Mouse (Mus musculus) intestine, embryonic 14.5 days (tissue): ENCODE measurements around the gene Spag17. TPM values are rescaled to one million over a fixed set of nuclear protein-coding genes. Genes with fewer than 3 reads are reported as not detected.
A peak's percentile ranks its signal among the peaks of the same experiment; 100 is the strongest.

Source experiments
- ATAC-seq: fragments of 200-750 bp; cut with Nextera tagmentation; replicated peaks from 2 replicates; pipeline ENCODE4 v1.8.0; 2017; ENCODE audit warnings: low read depth, moderate number of reproducible peaks, moderate TSS enrichment, moderate library complexity; ENCODE audit not compliant: low FRiP score, low TSS enrichment
- DNase-seq: peaks from one replicate; pipeline ENCODE4 v3.0.0-alpha.2; 2018; ENCODE audit warnings: low spot score
- H3K27ac ChIP-seq: fragments of 300-500 bp; sonication (generic); 2 replicates; pipeline ENCODE4 v1.5.1; 2014; ENCODE audit warnings: low read depth, mild to moderate bottlenecking, control low read depth
- H3K27me3 ChIP-seq: fragments of 300-500 bp; sonication (generic); replicated peaks from 2 replicates; pipeline ENCODE4 v1.6.1; 2014; ENCODE audit warnings: low read length, control low read depth; ENCODE audit not compliant: control insufficient read depth, insufficient read depth
- H3K36me3 ChIP-seq: fragments of 300-500 bp; sonication (generic); 2 replicates; pipeline ENCODE4 v1.6.1; 2014; ENCODE audit warnings: low read length, control low read depth; ENCODE audit not compliant: control insufficient read depth, insufficient read depth
- H3K4me1 ChIP-seq: fragments of 300-500 bp; sonication (generic); replicated peaks from 2 replicates; pipeline ENCODE4 v1.6.1; 2014; ENCODE audit warnings: low read length, control low read depth, mixed read lengths; ENCODE audit not compliant: control insufficient read depth, insufficient read depth
- H3K4me2 ChIP-seq: fragments of 300-500 bp; sonication (generic); 2 replicates; pipeline ENCODE4 v1.6.1; 2014; ENCODE audit warnings: low read length
- H3K4me3 ChIP-seq: fragments of 300-500 bp; sonication (generic); 2 replicates; pipeline ENCODE4 v1.5.1; 2014; ENCODE audit warnings: low read depth, low read length, control low read depth, mixed read lengths
- H3K9ac ChIP-seq: fragments of 300-500 bp; sonication (generic); 2 replicates; pipeline ENCODE4 v1.6.1; 2014; ENCODE audit warnings: mild to moderate bottlenecking, low read length
- H3K9me3 ChIP-seq: fragments of 300-500 bp; sonication (generic); 2 replicates; pipeline ENCODE4 v1.6.1; 2016; ENCODE audit warnings: low read length, control low read depth; ENCODE audit not compliant: control insufficient read depth
- WGBS: fragments of 180-500 bp; shearing (Covaris S2); extraction: QIAGEN DNeasy Blood & Tissue Kit; methylation state at CpG from one replicate; pipeline ENCODE4 v1.1.7; 2014; 5-methylcytosine and 5-hydroxymethylcytosine counted together
- polyA plus RNA-seq: library from polyadenylated mRNA; unstranded; fragments of >200 nt; fragmentation: Nextera tagmentation; extraction: Ambion mirVana; gene quantifications from 2 replicates; pipeline ENCODE4 v1.2.1, GENCODE M21; 2014

Spag17 gene
- polyA plus RNA-seq, 1 experiment from 2014 or later: 0.19 TPM

DNA sequence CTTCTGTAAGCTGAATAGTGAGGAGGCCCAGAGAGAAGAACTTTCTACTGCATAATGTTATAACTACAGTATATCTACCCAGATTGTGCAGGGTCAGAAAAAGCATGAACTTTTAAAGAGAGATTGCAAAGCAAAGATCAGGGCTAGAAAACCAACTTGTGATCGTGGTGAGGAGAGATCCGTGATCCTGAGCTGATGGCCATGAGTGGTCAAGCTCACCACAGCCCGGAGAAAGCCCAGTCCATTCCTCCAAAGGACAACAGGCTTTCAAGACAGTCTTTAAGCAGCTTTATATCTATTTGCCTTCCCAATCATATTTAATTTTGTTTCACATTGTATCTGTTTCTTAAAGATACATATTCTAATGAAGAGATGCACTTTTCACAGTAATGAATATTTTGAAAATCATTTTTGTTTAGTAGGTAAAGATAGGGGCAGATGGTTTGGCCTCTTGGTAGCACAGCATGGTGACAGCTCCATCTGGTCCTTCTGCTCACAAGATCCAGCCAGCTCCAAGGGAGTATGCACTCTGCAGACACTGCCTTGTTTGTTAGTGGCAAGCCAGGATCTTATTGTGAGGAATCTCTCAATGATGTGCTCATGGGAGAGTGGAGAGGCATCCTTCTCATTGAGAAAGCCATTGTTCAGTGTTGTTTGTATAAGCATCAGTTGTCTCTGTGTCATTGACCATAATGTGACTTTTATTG is 217.3 kb downstream of the Spag17 start:
- Histone ChIP-seq H3K9me3 (no peaks in the 10 kb centered on the region), H3K27ac (no peak overlapping the region), H3K36me3 (no peaks in the 10 kb centered on the region), H3K4me2 (no peak overlapping the region), H3K9ac (no peak overlapping the region), H3K27me3 (no peaks in the 10 kb centered on the region), H3K4me1 (peaks cover 3% of the 10 kb centered on the region; the same call in 1 of the 2 replicates), H3K4me3 (no peak overlapping the region)
- DNase-seq (no peak), ATAC-seq (no peak)
- 95% methylated on average over 3 of the region's 3 CpGs for WGBS

DNA sequence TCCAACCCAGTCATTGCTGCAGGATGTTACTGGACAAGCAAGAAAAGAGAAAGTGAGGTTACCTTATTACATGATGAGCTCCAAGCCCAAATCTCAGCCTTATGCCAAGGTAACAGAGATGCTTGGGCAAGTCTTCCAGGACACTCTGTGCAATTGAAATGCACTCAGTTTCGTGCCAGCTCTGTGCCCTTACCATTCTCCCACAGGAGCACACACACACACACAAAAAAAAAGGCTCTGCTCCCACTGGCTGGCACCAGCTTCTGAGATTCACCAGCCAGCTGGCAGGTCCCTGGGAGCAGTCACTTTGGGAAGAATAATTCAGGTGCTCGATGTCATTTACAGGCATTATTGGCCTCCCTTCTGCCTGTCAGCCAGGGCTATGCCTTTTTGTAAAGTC is 221.5 kb downstream of the Spag17 start:
- no peak overlapping the region for H3K4me3 ChIP-seq
- DNase-seq: no peak
- no peak for ATAC-seq
- no peak overlapping the region for H3K4me2 ChIP-seq
- H3K36me3 ChIP-seq: no peaks in the 10 kb centered on the region
- 82% methylated on average over 2 of the region's 2 CpGs for WGBS
- peaks cover 4% of the 10 kb centered on the region; the same call in 1 of the 2 replicates for H3K4me1 ChIP-seq
- no peak overlapping the region for H3K9ac ChIP-seq
- no peaks in the 10 kb centered on the region for H3K27me3 ChIP-seq
- H3K27ac ChIP-seq: no peak overlapping the region
- H3K9me3 ChIP-seq: no peaks in the 10 kb centered on the region

DNA sequence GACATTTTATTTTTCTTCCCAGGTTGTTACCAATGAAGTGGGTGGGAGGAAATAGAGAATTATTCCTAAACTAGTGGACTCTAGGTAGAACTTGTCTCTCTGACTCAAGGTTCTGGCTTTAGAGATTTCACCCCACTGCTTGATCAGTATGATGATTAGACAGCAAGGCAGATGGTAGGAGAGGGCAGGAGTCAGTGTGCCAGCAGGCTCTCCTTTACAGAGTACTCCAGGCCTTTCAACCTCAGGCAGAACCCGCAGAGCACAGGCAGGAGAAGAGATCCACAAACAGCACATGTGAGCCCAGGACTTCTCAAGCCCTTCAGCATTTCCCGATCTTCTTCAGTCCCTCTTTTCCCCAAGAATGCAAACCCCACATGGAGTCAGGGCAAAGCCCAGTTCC is 233.5 kb downstream of the Spag17 start:
- no peak overlapping the region for H3K27ac ChIP-seq
- 78% methylated on average over 2 of the region's 2 CpGs for WGBS

DNA sequence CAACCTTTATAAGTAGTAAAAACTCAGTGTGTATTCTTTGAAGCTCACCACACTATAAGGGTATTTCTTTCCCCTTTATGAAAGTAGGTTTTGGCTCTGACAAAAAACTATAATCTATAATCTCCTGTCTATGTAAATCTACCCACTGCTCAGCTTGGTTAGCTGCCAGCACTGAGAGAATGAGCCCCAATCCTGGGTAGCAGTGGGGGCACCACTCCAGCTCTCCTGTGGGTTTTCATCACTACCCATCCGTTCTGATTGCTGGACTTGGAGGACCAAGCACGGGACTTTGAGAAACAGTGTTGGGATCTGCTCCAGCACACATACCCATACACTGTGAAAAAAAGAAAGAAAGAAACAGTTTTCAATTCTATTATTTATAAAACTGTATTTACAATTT is 236.8 kb downstream of the Spag17 start:
- Histone ChIP-seq H3K9ac (no peak overlapping the region), H3K36me3 (no peaks in the 10 kb centered on the region), H3K27ac (no peak overlapping the region), H3K4me2 (no peak overlapping the region), H3K9me3 (no peaks in the 10 kb centered on the region), H3K27me3 (no peaks in the 10 kb centered on the region), H3K4me1 (0 out of 2 replicates have a peak, but pooled peaks cover 3% of the 10 kb centered on the region), H3K4me3 (no peak overlapping the region)
- 53% methylated on average over 2 of the region's 2 CpGs for WGBS
- DNase-seq: no peak
- ATAC-seq: no peak

More for the DNA sequence above, 233.5 kb downstream of the Spag17 start:
- H3K9ac ChIP-seq: no peak overlapping the region
- no peak overlapping the region for H3K4me3 ChIP-seq
- DNase-seq (no peak), ATAC-seq (no peak)
- no peaks in the 10 kb centered on the region for H3K9me3 ChIP-seq
- no peaks in the 10 kb centered on the region for H3K36me3 ChIP-seq
- H3K4me2 ChIP-seq: no peak overlapping the region
- 0 out of 2 replicates have a peak, but pooled peaks cover 3% of the 10 kb centered on the region for H3K4me1 ChIP-seq
- no peaks in the 10 kb centered on the region for H3K27me3 ChIP-seq

DNA sequence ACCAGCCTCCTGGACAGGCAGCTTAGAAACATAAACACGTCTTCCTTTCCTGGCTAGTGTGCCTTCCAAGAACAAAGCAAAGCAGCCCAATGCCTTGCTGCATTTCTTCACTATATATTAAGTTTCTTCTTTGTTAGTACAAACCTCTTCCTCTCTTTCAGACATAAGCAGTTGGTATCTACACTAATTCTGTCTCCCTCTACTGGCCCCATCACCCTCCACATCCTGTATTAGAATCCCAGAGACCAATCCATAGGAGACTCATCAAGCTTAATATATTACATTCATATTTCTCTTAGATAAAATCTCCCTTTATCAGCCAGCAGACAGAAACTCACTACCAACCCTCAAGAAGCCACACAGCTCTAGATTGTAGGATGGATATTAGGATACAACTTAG is 237.2 kb downstream of the Spag17 start:
- WGBS: 36% methylated on average over 1 of the region's 1 CpGs

DNA sequence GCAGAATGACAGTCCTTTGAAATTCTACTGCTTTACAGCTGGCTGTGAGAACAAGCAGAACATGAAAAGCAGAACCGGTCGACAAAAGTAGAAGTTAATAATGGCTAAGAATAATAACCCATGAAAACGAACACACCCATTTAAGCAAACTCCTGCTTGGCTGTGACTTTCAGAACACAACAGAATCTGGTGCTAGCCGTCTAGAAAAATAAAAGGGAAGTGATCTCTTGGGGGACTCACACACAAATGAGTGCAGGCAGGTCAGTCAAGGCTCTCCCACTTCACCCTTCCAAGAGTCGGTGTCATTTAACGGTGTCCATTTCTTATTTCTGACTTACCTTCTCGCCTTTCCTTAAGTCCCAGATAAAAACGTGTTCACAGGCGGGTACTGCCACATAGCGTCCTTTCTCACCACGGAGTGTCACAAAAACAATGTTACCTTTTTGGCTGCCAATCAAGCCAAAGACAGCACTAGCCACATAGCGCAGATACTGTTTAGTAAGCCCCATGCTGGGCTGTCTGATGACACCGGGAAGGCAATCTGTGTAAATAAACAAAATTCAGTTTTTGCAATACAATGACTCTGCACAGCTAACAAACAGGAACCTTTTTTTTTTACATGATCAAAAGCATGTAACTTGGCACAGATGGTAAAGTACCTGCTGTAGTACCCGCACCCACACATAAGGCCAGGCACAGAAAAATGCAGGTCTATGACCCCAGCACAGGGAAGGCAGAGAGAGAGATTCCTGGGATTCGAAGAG is 275.7 kb downstream of the Spag17 start:
- Histone ChIP-seq H3K9me3 (no peaks in the 10 kb centered on the region), H3K4me2 (peak overlapping the region; percentile 78), H3K4me1 (peaks cover 8% of the 10 kb centered on the region), H3K36me3 (peaks cover 40% of the 10 kb centered on the region), H3K27me3 (no peaks in the 10 kb centered on the region), H3K27ac (no peak overlapping the region), H3K9ac (peak overlapping the region; percentile 68), H3K4me3 (peak overlapping the region; percentile 92; the same call in 1 of the 2 replicates)
- 88% methylated on average over 15 of the region's 15 CpGs for WGBS
- no peak for DNase-seq
- no peak for ATAC-seq

More for the DNA sequence above, 237.2 kb downstream of the Spag17 start:
- ATAC-seq (no peak), DNase-seq (no peak)
- H3K27me3 ChIP-seq: no peaks in the 10 kb centered on the region
- H3K27ac ChIP-seq: peak overlapping the region; percentile 27; the same call in 1 of the 2 replicates
- no peak overlapping the region for H3K4me3 ChIP-seq
- no peak overlapping the region for H3K4me2 ChIP-seq
- H3K36me3 ChIP-seq: no peaks in the 10 kb centered on the region
- no peaks in the 10 kb centered on the region for H3K9me3 ChIP-seq
- no peak overlapping the region for H3K9ac ChIP-seq
- 0 out of 2 replicates have a peak, but pooled peaks cover 3% of the 10 kb centered on the region for H3K4me1 ChIP-seq

DNA sequence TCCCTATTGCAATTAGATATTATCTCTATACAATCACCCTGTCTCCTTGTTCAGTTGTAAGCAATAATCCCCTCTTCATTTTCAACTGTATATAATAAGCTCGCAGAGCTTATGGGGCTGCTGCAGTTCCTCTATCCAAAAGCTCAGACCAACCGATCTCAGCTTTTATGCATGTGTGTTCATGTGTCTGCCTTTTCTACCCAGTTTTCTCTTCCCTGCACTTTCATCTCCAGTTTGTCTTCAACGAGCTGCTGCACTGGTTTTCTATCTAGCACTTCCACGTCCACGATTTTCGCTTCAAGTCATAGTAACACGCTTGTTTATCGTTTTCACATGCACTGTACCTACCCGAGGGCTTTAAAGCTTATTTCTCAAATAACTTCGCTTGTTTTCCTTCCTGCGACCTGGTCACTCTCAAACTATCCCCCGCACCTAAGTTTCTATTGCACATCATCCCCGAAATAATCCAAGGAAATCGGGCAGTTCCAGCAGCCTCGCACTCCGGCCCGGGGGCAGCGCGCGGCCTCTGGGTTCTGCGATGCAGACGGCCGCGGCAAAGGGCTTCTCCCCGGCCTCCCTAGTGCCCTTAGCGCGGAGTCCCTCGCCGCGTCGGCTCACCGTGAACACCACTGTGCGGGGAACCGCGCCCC is 276.6 kb downstream of the Spag17 start:
- WGBS: 2% methylated on average over 35 of the region's 35 CpGs
- ATAC-seq (no peak; the same call in 1 of the 2 replicates), DNase-seq (peak; percentile 51)
- H3K4me2 ChIP-seq: peak overlapping the region; percentile 78
- H3K27ac ChIP-seq: peak overlapping the region; percentile 64; the same call in 1 of the 2 replicates
- H3K9ac ChIP-seq: peak overlapping the region; percentile 68
- peaks cover 30% of the 10 kb centered on the region for H3K36me3 ChIP-seq
- no peaks in the 10 kb centered on the region for H3K9me3 ChIP-seq
- no peaks in the 10 kb centered on the region for H3K27me3 ChIP-seq
- peaks cover 8% of the 10 kb centered on the region for H3K4me1 ChIP-seq
- H3K4me3 ChIP-seq: peak overlapping the region; percentile 92

DNA sequence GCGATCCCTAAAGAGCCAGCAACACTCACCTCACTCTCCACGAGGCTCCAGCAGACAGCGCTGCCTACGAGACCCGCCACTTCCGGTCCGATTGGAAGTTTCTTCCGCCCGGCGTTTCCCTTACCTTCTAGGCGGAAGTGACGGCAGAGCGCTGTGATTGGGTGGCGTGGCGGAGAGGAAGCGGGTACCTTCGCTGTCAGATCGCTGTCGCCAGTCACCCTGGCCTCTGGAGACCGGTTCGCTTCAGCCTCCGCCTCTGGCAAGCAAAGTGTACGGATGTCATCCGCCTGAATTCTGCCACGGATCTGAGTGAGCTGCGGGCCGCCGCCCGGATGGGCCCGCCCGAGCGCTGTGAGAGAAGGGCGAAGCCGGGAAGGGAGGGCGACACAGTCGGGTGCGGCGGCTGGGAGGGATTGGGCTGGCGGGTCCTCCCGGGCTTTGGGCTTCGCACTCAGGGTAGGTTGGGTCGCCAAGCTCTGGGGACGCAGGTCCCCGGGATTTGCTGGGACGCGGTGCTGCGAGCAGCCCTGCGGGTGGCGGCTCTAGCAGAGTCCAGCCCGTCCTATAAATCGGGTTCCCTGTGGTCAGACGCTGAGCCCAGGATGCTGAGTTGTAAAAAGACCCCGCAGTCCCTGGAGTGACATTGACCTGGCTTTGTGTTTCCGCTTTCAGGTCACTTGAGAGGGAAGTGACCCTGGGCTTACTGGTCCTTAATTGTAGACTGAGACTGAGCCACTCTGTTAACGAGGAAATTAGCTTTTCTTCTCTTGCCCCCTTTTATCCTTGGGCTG is 277.3 kb downstream of the Spag17 start, which contains the start of the genes Gdap2 and Wdr3:
Gene Gdap2 (plus strand): TSS at position 67 of the 791 bp plus-strand sequence.
Gene Wdr3 (minus strand): TSS at position 93 of the 791 bp plus-strand sequence.
- DNase-seq (peak; percentile 92), ATAC-seq (peak; percentile 94)
- WGBS: under 1% methylated on average over 55 of the region's 55 CpGs
- Histone ChIP-seq H3K27me3 (no peaks in the 10 kb centered on the region), H3K4me1 (peaks cover 8% of the 10 kb centered on the region), H3K27ac (peak within 1 kb of the TSS; percentile 64), H3K9me3 (no peaks in the 10 kb centered on the region), H3K4me3 (peak within 1 kb of the TSS; percentile 92), H3K9ac (peak within 1 kb of the TSS; percentile 68), H3K4me2 (peak within 1 kb of the TSS; percentile 78), H3K36me3 (peaks cover 23% of the 10 kb centered on the region)
